Mouse (Mus musculus) pancreas, adult 10 weeks (tissue): ENCODE measurements around the gene Amelx. TPM values are rescaled to one million over a fixed set of nuclear protein-coding genes. Genes with fewer than 3 reads are reported as not detected.

Source experiments
- polyA plus RNA-seq: library from polyadenylated mRNA; stranded (reverse); fragments of 350-450 nt; fragmentation: Illumina TruSeq; extraction: RNeasy Lipid Tissue Mini Kit (QIAGEN cat#74804); gene quantifications from one replicate; pipeline ENCODE4 v1.2.3, GENCODE M21; 2015; ENCODE audit warnings: low read depth, low replicate concordance; ENCODE audit not compliant: insufficient read depth

The Amelx gene
- not detected for polyA plus RNA-seq

GRCm38 (mm10) chrX:169187100-169187499 lies at the start of gene Amelx:
Gene Amelx (minus strand): TSS chrX:169187200.

Other genes with a start within 250 kb of the Amelx start
- 2.7 TPM for gene Hccs, start 133.2 kb upstream of the Amelx start, polyA plus RNA-seq